Mouse (Mus musculus) kidney, adult 8-10 months (tissue): ENCODE results near the gene Sik1.

Experiments
- DNase-seq, 2 experiments: peaks; one replicate each; pipeline ENCODE4 v3.0.0; 2022

Gene Sik1

DNA sequence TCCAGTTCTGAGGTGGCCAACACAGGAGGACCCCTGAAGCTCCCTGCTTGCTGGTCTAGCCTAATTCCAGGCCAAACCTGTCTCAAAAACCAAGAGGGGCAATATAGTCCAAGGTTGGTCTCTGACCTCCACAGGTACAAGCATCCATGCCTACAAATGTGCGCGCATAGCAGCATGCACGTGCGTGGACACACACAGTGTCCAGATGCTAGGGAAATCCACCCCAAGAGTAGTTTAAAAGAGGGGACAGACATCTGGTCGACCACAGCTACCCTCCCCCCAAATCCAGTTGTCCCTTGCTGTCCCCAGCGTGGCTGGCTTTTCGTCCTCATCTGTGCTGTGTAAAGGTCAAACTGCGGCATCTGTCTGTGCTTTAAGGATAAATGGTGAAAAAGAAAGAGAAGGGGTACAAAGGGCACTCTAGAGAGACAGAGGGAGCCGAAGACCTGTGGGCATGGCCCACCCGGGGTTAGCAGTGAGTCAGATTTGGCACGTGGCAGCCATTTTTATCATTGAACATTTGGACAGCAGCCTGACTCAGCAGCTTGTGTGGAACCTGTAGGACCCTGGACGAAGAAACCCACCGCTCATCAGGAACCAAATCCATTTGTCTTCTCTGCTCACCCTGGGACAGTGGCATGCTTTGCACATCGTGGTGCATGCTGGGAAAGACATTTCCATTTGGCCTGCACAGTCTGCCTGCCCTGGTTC is 23.6 kb downstream of the Sik1 start:
- no peak for DNase-seq

DNA sequence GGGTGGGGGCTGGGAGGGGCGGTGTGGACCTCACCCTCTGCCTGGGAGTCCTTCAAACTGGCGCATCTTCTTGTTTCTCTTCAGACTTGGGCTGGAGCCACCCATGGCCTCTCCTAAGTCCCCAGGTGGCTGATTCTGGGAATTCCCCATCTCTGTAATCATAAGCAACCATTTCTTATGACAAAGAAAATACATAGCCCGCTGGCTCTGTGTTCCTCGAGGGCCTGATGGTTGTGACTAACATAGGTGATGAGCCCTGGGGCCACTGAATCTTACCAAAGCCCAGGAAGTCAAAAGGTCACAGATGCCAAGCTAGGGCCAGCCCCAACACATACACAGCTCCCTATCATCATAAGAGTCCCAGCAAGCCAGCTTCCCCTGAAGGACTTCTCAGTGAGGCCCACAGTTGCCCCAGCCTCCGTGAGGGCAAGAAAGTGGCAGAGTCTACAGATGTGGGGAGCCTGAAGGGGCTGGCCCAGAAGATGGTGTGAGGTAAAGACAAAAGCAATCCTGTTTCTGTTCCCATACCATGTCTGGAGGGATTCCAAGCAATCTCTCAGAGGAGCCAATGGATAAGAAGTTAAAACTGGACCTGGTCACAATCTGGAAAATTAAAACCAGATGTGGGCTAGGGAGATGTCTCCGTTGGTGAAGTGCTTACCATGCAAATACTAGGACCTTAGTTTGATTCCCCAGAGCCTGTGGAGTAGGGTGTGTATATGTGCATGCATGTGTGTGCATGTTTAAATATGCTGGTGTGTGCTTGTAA is 24.3 kb downstream of the Sik1 start:
- DNase-seq, result no peak

DNA sequence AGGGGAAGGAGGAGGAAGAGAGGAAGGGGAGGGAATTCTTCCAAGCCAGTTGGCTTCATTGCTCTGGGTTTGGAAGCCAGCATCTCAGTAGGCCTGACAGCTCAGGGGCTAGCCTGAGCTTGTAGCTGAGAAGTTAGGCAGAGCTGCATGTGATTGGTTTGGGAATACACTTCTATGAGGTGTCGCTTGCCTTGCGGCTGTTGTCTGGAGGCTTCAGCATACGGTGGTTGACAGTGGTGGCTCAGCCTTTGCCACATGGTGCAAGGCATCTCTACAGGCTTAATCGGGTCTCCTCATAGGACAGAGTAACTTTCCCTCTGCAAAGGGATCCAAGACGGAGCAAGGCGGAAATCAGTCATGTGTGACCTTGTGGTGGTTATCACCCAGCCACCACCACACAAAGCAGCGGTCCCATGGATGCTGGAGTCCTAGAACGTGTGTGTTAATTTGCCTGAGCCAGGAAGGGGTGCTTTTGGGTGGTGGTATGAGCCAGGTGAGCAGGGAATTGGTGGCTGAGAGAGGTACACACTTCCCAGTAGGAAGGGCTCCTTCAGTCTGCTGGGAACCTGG is 25.0 kb downstream of the Sik1 start:
- no peak for DNase-seq

DNA sequence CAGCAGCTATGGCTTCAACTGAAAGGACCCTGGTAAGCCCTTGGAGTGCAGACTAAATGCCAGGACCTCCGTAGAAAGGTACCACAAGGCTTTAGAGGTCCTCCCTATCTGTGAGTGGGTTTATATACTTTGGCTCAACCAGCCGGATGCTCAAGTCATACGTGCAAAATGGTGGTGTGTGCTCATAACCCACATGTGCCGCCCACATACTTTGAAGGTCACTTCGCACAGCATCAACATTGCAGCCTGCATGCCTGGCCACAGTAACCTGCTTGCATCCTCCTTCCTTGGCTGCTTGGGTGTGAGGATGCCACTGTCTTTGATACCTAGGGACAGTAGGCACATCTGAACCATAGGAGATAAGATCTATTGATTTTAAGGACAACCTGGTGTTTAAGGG is 26.7 kb downstream of the Sik1 start:
- no peak for DNase-seq

DNA sequence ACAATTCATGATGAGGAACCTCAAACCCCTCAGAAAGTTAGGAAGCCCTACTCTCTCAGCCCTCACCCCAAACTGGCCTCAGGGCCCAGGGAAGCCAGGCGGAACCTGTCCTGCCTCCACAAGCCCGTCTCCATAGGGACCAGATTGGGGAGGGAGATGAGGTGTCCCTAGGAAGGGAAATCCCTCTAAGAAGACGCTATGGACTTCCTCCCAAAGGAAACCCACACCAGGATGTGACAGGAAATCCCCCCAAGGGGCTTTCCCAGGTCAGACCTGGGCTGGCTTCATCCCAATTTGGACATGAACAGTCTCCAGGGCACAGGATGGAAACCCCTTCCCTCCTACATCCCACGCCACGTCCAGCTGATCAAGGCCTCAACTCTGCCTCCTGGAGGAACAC is 27.5 kb downstream of the Sik1 start:
- peak in 1 of 2 experiments; percentile 42 for DNase-seq

DNA sequence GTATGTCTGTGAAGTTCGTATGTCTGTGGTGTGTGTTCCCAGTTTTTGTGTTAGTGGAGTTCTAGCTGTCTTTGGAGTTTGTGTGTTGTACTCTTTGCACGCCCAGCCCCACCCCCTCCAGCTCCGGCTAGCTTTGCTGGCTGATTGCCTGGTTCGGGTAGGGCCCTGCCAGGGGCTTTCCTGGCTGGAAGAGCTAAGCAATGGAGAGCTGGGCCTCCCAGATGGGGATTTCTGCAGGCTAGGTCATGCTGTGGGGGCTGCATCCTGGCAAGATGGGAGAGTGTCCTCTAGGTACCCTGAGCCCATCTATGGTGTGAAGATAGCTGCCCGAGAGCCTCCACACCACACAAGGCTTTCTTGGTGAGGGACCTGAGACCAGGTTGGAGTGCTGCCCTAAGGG is 28.4 kb downstream of the Sik1 start:
- peak; percentile 70 to 74 for DNase-seq

DNA sequence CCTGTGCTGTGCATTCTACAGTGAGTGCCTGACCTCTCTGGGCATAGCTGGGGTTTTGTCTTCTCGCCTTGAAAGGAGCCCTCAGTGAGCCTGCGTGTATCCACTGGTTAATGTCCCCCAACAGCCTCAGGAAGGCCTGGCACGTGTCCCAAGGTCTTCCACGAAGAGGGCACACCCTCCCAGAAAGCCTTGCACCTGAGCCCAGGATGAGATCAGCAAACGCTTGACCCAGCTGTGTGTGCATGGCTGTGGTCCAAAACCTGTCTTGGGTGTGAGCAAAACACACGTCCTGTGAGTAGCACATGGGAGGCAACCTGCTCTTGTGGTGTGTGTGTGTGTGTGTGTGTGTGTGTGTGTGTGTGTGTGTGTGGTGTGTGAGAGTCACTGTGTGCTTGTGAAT is 28.9 kb downstream of the Sik1 start:
- peak in 1 of 2 experiments; percentile 45 for DNase-seq

DNA sequence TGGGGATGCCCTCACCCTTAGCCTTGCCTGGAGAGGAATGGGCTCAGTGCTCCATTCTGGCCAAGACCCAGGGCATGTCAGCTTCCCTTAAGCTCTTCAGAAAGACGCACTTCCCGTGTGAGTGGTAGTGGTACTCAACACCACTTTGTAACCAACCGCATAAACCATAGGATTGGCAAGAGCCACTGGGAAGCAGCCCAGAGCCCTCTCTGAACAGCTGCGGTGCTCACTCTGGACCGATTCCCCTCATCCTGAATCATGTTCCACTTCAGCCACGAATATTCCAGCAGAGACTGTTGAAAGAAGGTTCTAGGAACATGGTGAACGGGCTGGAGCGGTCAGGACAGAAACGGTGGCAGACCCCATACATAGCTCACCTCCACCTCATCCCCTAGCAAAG is 29.9 kb downstream of the Sik1 start:
- DNase-seq, result no peak

DNA sequence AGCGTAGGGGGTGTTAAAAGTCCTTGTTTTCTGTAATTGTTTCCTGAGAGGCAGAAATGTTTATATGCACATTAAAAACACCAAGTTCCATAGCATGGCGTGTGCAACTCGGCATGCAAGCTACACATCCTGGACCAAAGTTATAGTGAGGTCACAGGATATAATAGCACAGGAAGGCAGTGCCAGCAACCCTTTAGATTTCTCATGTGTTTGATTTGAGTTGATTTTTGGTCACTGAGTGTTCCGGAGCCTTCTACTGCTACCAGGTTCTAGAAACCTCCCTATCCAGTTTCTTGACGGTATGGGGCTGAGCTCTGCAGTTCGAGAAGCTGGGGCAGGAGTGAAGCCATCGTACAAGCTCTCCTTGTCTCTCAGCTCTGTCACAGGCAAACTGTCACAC is 30.8 kb downstream of the Sik1 start:
- DNase-seq, result no peak

DNA sequence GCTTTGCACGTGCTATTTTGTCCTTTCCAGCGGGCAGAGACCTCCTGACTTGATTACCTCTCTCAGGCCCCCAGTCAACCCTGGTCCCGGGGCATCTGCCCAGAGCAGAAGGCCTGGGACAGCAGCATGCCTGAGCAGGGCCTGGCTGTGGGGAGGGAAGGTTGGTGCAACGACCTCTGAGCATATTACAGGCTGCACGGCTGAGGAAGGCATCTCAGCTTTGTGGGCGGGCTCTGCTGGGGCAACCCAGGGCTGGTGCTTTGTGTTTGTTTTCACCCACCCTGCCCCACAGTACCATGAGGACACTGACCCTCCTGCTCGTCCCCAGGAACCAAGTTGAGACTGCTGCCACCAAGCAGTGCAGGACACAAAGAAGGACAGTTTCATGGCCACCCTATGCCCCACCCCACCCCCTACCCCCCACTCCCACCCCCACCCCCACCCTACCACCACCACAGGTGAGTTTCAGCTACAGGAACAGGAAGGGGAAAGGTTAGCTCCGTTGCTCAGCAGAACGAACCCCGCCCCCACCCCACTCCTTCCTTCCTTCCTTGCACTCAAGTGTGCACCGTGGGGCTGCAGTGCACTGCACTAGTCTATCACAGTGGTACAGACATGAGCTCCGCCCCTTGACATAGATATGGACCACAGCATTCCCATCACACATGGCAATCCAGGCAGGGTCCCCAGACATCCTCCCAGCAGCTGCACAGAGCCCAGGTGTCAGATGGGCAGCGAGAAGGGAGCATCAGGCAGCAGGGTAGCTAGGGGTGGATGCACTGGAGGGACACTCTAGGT is 34.3 kb downstream of the Sik1 start:
- no peak for DNase-seq

DNA sequence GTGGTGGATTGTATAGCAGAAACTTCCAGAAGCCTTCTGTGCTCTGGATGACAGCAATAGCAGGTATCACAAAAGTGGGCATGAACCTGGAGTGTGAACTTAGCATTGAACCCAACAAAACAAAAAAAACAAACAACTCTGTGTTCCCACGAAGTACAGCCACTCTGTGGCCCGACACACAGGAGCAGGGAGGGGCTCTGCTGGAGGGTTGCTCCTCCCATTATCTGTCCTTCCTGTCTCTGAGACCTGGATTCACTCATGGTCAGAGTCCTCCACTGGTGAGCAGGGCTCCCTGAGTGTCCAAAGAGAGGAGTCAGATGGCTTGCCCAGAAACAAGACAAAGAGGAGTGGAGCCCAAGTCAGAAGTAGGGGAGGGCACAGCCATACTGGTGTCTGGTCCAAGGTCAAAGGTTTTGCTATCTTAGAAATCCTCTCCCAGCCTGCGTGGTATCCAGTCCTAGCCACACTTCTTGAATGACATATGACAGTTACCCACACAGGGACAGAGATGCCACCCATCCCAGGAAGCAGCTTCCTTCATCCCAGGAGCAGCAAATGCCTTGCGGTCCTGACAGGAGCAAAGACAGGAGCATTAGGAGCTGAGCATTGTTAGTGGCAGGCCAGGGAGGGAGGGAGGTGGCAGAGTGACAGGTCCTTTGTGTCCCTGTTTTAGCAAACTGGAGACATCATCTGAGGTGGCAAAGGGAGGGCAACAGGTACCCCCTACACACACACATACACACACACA is 35.3 kb downstream of the Sik1 start:
- DNase-seq, result no peak

DNA sequence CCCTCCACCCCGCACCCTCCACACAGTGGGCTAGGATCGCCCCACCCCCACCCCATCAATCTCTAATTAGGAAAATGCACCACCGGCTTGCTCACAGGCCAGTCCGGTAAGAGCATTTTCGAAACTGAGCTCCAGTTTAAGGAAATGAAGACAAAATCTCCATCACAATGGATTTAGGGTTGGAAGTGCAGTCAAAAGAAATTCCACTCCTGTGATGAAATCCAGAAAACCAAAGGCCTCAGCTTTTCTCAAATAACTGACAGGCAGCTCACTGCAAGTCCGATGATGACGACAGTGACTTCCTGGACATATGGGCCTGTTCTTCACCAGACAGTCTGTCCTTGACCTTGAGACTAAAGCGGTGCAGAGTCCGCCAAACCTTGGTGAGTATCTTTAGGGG is 36.2 kb downstream of the Sik1 start:
- DNase-seq, result no peak

DNA sequence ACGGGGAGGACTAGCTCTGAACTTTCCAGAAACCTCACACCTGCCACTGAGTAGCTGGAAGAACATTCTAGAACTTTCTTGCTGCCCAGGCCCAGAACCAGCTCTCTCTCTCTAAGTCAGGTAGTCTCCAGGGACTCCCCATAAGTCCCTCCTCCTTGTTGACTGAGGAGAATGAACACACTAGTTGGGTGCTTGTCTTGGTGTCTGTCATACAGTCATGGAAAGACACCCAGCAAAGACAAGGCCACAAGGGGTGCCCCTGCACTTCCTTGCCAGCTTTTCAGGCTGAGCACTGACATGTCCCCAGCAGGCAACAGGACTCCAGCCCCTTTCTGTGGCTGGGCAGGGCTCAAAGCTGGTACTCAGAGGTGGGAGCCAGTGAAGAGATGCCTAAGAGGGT is 37.8 kb downstream of the Sik1 start:
- DNase-seq, result no peak

DNA sequence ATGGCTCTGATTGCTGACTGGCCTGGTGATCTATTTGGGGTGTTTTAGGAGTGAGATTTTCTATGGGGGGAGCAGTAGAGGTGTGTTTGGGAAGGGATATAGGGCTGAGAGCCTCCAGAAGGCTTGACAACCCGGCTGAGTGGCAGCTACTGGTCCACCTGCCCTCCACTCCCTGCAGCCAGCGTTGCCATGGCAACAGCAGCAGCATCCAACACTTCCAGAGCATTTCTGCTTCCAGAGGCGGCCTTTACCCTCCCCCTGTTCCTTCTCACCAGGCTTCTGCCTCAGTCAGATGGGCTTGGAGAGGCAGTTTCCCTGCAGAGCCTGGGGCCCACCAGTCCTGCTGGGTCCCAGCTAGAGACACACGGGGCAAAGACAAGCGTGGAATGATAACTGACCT is 38.4 kb downstream of the Sik1 start:
- DNase-seq, result no peak

DNA sequence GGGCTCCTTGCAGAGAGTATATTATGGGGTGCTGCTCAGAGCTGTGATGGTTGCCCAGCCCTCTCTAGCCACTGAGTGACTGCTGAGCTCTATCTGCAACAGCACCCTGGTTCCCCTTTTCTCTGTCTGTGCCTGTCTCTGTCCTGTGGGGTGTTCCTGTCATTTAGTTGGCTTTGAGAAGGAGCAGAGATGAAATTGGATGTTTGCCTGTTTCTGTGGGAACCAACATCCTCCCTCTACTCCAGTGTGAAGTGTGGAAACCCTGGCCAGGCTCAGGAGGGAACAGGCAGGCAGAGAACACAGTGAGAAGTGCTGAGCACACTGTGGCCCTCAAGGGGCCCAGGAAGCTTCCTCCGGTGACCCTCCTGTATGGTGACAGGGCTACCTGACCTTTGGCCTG is 40.8 kb downstream of the Sik1 start:
- DNase-seq, result no peak

DNA sequence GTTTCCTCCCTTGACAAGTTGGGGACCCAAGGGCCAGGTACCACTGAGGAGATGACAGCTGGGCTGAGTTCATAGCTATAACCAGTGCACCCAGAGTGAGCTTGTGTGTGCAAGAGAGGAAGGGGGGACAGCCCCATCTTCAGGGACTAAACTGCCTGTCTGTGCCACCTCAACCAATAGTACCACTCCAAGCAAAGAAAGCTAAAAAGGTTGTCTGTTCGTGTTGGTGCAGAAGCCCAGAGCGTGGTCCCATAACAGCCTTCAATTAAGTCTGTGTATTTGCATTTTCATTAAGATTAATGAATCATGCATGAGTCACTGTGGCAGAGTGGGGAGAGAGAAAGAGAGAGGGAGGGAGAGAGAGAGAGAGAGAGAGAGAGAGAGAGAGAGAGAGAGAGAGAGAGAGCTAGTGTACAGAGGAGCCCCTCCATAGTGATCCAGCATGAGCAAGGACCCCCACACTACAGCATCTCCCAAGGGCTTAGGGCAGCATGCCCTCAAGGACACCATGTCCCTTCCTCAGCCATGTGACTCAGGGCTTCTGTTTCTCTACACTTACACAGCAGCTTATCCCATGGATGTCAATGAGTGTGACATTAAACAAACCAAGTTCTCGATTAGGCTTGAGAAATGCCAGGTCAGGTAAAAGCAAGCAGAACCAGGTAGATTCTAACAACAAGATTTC is 41.5 kb downstream of the Sik1 start:
- no peak for DNase-seq

DNA sequence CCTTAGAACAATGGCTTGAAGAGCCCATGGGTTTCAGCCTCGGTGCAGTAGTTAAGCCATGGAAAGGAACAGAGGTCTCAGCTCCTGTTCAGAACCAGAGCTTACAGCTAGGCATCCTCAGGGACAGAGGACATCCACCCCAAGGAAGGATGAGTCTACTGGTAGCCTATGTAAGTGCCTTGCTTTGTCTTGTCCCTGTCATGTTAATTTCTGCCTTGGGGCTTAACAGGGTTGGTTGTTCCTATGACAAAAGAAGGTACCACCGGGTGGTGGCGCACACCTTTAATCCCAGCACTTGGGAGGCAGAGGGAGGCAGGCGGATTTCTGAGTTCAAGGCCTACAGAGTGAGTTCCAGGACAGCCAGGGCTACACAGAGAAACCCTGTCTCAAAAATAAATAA is 44.3 kb downstream of the Sik1 start:
- no peak for DNase-seq

DNA sequence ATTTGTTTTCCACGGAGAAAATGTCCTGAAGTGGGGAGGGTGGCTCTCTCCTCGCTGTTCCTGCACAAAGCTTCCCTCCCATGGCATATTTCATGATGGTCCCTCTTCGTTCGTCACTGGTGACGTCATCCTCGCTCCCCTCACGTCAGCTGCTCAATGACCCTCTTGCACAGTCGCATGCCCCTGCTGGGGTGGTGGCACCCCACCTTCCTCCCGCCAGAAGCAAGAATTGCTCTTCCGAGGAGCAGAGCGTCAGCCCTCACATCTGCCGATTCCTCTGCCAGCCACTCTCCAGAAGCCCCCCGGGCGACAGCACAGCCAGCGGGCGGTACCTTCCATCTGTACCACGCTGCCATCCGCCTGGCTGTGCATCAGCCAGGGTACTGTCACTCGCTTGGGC is 45.7 kb downstream of the Sik1 start:
- DNase-seq, result no peak

DNA sequence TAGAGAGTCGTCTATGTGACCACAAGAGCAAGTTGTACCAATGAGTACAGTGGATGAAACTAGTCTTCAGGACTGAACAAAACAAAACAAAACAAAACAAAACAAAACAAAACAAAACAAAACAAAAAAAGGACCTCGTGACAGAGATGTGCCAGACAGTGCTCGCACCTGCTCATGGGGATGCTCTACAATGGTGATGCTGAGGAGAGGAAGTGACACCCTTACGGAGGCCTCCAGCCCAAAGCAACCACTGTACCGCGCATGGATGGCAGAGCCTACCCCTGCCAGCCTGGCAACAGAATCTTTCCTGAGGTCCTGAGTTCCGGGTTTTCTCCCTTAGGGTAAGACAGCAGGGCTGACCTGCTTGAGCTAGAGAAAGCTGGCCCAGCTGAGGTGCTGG is 46.5 kb downstream of the Sik1 start:
- no peak for DNase-seq

DNA sequence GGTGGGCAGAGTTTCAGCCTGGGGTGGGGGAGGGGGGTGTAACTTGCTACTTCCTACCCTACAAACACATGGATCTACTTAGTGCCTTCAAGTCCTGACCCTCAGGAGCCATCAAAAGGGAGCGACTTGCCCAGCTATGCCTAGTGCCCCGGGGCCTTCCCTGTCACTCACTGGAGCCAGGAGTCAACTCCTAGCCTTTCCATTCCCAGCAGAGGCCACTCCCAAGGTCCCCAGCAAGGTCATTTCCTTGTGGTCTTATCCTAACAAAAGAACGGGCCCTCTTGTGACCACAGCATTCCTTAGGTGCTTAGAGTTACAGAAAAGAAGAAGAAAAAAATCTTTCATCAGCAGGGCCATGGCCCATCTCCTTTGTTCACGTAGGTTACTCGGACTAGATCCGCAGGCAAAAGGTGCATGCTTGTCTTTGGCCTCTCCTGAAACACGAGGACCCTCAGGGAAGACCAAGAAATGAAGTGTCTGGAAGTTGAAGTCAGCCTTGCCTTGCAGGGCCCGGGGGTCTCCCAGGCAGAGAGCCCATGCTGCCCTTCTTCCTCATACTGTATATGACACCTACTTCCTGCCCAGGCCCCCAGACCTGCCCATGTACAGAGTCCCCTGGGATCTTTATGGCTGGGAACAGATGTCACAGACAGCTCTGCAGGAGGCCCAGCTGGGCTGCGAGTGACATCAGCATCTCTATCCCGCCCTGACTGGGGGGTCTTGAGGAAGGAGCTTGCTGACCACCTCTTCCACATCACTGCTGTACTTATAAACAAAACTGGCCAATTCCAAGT is 47.3 kb downstream of the Sik1 start:
- DNase-seq, result peak; percentile 35 to 38

DNA sequence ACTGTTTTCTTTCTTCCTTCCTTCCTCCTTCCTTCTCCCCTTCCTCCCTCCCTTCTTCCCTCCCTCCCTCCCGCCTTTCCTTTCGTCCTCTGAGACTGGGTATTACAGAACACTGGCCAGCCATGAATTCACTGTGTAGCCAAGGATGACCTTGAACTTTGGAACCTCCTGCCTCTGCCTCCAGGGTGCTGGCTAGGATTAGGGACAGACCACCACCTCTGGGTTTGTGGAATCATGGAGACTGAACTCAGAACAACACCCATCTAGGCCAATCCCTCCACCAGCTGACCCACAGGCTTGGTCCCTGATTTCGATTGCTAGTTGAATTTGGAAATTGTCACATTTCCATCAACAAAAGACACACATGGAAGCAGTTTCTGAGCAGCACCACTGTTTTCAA is 49.1 kb downstream of the Sik1 start:
- DNase-seq, result no peak
